Mouse (Mus musculus) inflammation-experienced regulatory T-cells, adult 6 months (primary cell): ENCODE results near the gene Exoc3l4. TPM values are rescaled to one million over a fixed set of nuclear protein-coding genes. Genes with fewer than 3 reads are reported as not detected.

ENCODE experiments used
- ATAC-seq: one replicate; pipeline ENCODE4 v1.8.0; 2017
- polyA plus RNA-seq, 3 experiments: library from polyadenylated mRNA; unstranded; fragments of 100-300 nt; shearing (Covaris generic); gene quantifications; one replicate each; pipeline ENCODE4 v1.2.1; 2017

Exoc3l4 gene
- polyA plus RNA-seq, 3 experiments from 2014 or later: not detected

DNA sequence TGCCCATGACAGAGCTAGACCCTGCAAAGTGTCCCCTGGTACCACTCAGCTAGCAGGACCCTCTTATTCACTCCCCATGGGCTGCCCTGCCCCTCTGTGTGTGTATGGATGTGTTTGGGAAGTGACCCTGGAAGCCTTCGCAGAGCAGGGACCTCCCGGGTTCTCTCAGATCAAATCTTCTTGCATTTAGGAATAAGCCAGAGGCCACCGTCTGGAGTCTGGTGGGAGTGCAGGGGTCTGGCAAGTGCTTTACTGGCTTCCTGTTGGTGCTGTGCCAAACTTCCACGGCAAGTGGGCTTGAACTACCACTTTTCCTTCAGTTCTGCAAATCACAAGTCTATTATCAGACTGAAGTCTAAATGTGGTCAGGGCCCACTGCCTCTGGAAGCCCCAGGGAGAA lies 37.2 kb downstream of the Exoc3l4 start:
- no peak for ATAC-seq

DNA sequence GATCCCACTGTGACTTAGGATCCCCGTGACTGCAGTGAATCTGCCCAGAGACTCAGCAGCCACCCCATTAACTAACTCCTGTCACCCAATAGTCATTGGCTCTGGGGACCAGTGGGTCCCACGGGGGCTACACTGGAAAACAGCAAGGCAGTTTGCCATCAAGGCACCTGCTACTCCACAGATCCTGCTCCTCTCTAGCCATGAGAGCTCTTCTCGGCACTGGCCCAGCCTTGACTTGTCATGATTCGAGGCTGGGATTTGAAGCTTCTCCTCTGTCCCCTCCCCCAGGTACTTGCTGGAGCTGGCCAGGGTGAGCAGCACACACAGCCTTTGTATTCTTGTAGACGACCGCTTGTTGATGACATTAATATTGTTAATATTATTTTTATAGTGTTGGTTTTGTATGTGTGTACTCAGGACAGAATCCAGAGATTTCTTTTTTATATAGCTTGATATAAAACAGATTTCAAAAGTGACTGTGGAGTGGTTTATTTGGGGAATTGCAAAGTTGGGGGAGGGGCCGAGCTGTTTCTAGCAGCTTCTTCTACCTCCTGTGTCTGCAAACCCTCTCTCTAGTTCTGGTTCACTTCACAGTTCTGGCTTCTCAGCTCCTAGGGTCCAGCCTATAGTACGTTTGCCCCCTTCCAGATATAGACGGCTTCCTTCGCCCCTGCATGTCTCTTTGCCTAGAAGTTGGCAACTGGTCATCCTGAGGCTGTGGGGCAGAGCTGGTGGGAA lies 37.9 kb downstream of the Exoc3l4 start:
- ATAC-seq: no peak

DNA sequence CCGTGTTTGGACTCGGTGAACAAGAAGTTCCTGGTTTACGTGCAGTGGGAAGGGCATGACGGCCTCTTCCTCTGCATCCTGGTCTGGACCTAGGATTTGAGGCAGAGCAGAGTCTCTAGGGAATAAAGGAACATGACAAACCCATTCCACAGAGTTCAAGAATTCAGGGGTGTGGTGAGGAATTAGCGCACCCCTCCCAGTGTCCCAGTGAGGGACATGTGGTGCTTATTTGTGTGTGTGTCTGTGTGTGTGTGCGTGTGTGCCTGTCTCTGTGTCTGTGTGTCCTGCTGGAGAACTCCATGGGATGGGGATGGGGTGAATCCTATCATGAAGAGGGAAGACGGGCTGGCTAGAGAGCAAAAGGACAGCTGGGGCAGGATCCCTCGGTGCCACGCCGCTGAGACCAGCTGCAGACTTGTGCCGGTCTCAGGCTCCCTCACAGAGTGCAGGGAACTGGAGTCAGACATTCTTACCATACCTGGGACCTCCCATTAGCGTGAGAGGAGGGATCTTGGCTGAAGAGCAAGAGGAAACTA lies 38.6 kb downstream of the Exoc3l4 start:
- no peak for ATAC-seq

- no peak for ATAC-seq
Measured at GRCm38 (mm10) chr12:111455860-111456259, 39.0 kb downstream of the Exoc3l4 start.

- no peak for ATAC-seq
Measured at GRCm38 (mm10) chr12:111457742-111458141, 40.9 kb downstream of the Exoc3l4 start.

- ATAC-seq: no peak
Measured at GRCm38 (mm10) chr12:111463570-111463969, 46.8 kb downstream of the Exoc3l4 start.

GRCm38 (mm10) chr12:111466369-111466768 lies 49.6 kb downstream of the Exoc3l4 start:
- no peak for ATAC-seq

GRCm38 (mm10) chr12:111468206-111468605 lies 51.4 kb downstream of the Exoc3l4 start:
- no peak for ATAC-seq

- ATAC-seq: no peak
Measured at GRCm38 (mm10) chr12:111469507-111469906, 52.7 kb downstream of the Exoc3l4 start.

GRCm38 (mm10) chr12:111471119-111471518 lies 54.3 kb downstream of the Exoc3l4 start:
- ATAC-seq: no peak

GRCm38 (mm10) chr12:111471721-111472120 lies 54.9 kb downstream of the Exoc3l4 start:
- no peak for ATAC-seq

DNA sequence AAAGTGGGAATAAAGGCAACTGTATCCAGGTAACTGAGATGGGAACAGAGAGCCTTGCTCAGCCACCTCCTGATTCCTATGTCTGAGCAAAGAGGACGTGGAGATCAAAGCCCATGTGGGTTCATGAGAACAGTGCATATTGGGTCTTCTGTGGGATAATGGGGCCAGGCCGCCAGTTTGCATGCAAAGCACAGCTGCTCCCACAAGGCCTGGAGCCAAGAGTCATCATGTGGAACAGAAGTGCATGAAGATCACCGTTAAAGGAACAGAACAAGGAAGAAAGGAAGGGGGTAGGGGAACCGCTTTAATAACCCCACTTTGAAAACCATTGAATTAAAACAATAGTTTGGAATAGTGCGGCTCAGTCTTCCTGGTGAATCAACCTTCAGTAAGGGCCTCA lies 56.1 kb downstream of the Exoc3l4 start:
- ATAC-seq: no peak

DNA sequence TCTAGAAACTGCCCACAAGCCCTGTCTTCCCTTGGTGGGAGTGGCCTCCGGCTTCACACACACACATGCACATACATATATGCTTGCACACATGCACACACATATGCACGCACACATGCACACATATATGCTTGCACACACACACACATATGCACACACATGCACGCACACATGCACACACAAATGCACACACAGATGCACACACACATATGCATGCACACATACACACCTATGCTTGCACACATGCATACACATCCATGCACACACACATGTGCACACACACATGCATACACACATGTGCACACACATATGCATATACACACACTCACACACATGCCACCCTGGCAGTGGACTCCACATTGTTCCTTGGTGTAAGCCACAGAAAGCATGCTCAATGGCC lies 57.6 kb downstream of the Exoc3l4 start:
- no peak for ATAC-seq

DNA sequence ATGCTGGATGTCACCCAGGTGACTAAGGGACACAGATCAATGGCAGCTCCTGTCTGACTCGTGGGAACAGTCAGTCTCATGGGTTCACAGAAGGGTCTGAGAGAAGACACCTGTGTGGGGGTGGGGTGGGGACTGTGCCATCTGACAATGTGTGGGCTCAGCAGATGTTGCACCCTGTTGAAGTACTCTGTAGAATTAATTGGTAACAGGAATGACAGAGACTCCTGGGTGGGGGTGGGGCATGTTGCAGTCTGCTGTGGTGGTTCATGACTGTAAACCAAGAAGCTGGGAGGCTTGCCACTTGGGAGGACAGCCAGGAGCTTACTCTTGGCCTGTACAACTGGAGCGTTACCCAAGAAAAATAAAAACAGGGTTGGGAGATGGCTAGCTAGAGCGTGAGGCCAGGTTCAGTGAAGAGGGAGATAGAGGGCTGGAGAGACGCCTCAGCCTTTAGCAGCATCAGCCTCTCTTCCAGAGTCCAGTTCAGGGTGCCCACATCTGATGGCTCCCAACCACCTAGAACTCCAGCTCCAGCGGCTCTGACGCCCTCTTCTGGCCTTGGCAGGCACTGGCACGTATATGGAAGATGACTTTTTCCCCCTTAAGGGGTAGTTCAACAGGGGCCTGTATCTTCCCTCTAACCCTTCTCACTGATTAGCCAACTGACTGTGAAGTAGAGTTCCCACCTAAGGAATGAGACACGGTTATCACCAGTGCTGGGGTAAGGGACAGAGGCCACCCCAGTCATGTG lies 58.3 kb downstream of the Exoc3l4 start:
- ATAC-seq: no peak

GRCm38 (mm10) chr12:111478924-111479323 lies 62.1 kb downstream of the Exoc3l4 start:
- ATAC-seq: no peak

DNA sequence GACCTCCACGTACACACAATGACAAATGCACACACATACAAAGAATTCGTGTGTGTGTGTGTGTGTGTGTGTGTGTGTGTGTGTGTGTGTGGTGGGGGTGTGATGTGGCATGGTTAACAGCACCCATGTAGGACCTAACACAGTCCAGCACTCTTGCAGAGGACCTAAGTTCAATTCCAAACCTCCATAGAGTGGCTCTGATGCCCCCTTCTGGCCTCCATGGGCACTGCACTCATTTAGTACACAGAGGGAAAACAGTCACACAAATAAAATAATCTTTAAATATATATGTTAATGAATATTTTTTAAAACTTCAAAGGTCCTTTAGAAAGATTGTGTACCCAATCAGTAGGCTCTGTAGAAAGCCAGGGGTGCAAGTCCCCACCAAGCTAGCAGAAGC lies 63.1 kb downstream of the Exoc3l4 start:
- ATAC-seq: no peak

Other genes starting within 250 kb of the Exoc3l4 start
- 1 to 10 TPM in 2 of 3 experiments, not detected in 1; 1.4 to 1.5 TPM for gene 4930595D18Rik, start 232.5 kb upstream of the Exoc3l4 start, polyA plus RNA-seq
- gene Amn, start 145.9 kb upstream of the Exoc3l4 start, polyA plus RNA-seq: not detected
- 1 to 10 TPM in 1 of 3 experiments, under 1 TPM in 2; 0.19 to 1.3 (median 0.67) TPM for gene Cdc42bpb, start 39.3 kb upstream of the Exoc3l4 start, polyA plus RNA-seq
- gene Lbhd2, start 10.2 kb upstream of the Exoc3l4 start, polyA plus RNA-seq: 1 to 10 TPM in 1 of 3 experiments, not detected in 2; 3.5 TPM
- not detected for gene Tnfaip2, start 25.5 kb downstream of the Exoc3l4 start, polyA plus RNA-seq
- gene Gm266, start 68.8 kb downstream of the Exoc3l4 start, polyA plus RNA-seq: not detected
- 100 to 1,000 TPM in 2 of 3 experiments, 10 to 100 TPM in 1; 80.7 to 196 (median 189) TPM for gene Eif5, start 121.0 kb downstream of the Exoc3l4 start, polyA plus RNA-seq
- gene Mark3, start 157.5 kb downstream of the Exoc3l4 start, polyA plus RNA-seq: 10 to 100 TPM; 16.4 to 45.8 (median 41.1) TPM